In genomic region chr11:19024496-19025265, GRCm38 (mm10) we compare ENCODE assay signal across 9 mouse cellular contexts. TPM values are rescaled to one million over a fixed set of nuclear protein-coding genes. Genes with fewer than 3 reads are reported as not detected.
A peak's percentile ranks its signal among the peaks of the same experiment; 100 is the strongest.
DNase-seq lines count a peak whose midpoint lies in the region; ATAC-seq and TF ChIP-seq lines count a peak whose summit lies in the region.
"Had no signal": no experiment of that assay in that cellular context is flagged by ENCODE, and none has a peak within 500 bp of the region (broad histone marks: within the 10 kb centered on the region; RNA-seq: fewer than 3 reads in every experiment).

No protein-coding gene starts in this region.

- H3K27me3 ChIP-seq in limb, embryonic 14.5 days (ENCODE audit: control insufficient read depth, insufficient read depth, low read length): peaks cover 74% of the 10 kb centered on the region

- no peak for ATAC-seq in limb, embryonic 14.5 days (ENCODE audit: low FRiP score, low read depth)

- H3K27ac ChIP-seq in layer of hippocampus, adult 2 months: no peak overlapping the region
- H3K27ac ChIP-seq in limb, embryonic 14.5 days (replicated peaks; ENCODE audit: low read depth, low read length): no peak overlapping the region
- H3K27ac ChIP-seq: limb, embryonic 15.5 days had no signal

- no peak overlapping the region for H3K4me2 ChIP-seq in limb, embryonic 14.5 days (replicated peaks; ENCODE audit: low read depth, low read length, severe bottlenecking)
- H3K4me2 ChIP-seq: limb, embryonic 15.5 days had no signal

- H3K9me3 ChIP-seq in limb, embryonic 14.5 days (ENCODE audit: control insufficient read depth, low read length): no peaks in the 10 kb centered on the region
- H3K9me3 ChIP-seq: limb, embryonic 15.5 days had no signal

- WGBS in limb, embryonic 14.5 days: 22% methylated on average over 8 of the region's 8 CpGs

- TF ChIP-seq CTCF in layer of hippocampus, adult 2 months (conservative IDR thresholded peaks at IDR 0.05): peak; percentile 69

- no peak for TF ChIP-seq POLR2A in limb, embryonic 14.5 days (IDR thresholded peaks at IDR 0.05; ENCODE audit: borderline replicate concordance, extremely low read depth, insufficient read depth, insufficient read length)

- H3K4me3 ChIP-seq in layer of hippocampus, adult 2 months: no peak overlapping the region
- H3K4me3 ChIP-seq in limb, embryonic 14.5 days (replicated peaks; ENCODE audit: low read length): no peak overlapping the region
- H3K4me3 ChIP-seq: limb, embryonic 15.5 days had no signal

- no peak overlapping the region for H3K9ac ChIP-seq in limb, embryonic 14.5 days (ENCODE audit: low read depth, low read length, severe bottlenecking)
- H3K9ac ChIP-seq: limb, embryonic 15.5 days had no signal

- DNase-seq in adrenal gland, postnatal 14 days: peak; percentile 63
- no peak for DNase-seq in adrenal gland, postnatal 25 days
- DNase-seq in layer of hippocampus, adult 2 months (ENCODE audit: low spot score in 2 of 2): no peak
- no peak for DNase-seq in layer of hippocampus, postnatal 10 days (ENCODE audit: low spot score in 2 of 2)
- DNase-seq in brain, adult 2 months (ENCODE audit: low read depth, low spot score): peak; percentile 86
- DNase-seq in limb, embryonic 14.5 days (ENCODE audit: low spot score): peak; percentile 81
- DNase-seq in left cerebral cortex, adult 8-10 months (ENCODE audit: low spot score in 2 of 2): no peak
- DNase-seq in thymus, adult 18-20 months: no peak

- H3K4me1 ChIP-seq in limb, embryonic 14.5 days (ENCODE audit: control insufficient read depth, insufficient read depth, low read length): peaks cover 8% of the 10 kb centered on the region

- no peaks in the 10 kb centered on the region for H3K36me3 ChIP-seq in limb, embryonic 14.5 days (ENCODE audit: control insufficient read depth, insufficient read depth, low read length)
- H3K36me3 ChIP-seq: limb, embryonic 15.5 days had no signal

RNA-seq across cellular contexts. Expression of gene Meis1, which starts 5.9 kb away (rescaled TPM):
- 57.0 and 57.5 TPM in 2 replicates for total RNA-seq in adrenal gland, postnatal 14 days (2021)
- 71.4 and 73.6 TPM in 2 replicates for total RNA-seq in adrenal gland, postnatal 25 days (2021)
- 1 to 10 TPM; 1.8 to 1.9 TPM for total RNA-seq in layer of hippocampus, adult 2 months (2021)
- total RNA-seq in layer of hippocampus, postnatal 10 days (2021): 1 to 10 TPM; 1.8 to 2.2 TPM
- polyA plus RNA-seq in limb, embryonic 14.5 days (2012; rRNA removed): 12.1 and 16.2 TPM in 2 replicates
- polyA plus RNA-seq in limb, embryonic 14.5 days (2014; fragmentation: Nextera tagmentation; extraction: Ambion mirVana): 13.6 and 15.9 TPM in 2 replicates
- 10 to 100 TPM in 1 of 4 experiments, 1 to 10 TPM in 3; 6.9 to 10.6 (median 7.7) TPM for total RNA-seq in left cerebral cortex, adult 8-10 months (2022)

Comparison
In these comparisons a context has a peak if more than half of its experiments do, and no peak if none do; other contexts are left out.
1. DNase-seq: peak in adrenal gland, postnatal 14 days (single experiment), brain, adult 2 months (single experiment) and limb, embryonic 14.5 days (single experiment); none in adrenal gland, postnatal 25 days (single experiment), layer of hippocampus, adult 2 months (0 of 2), layer of hippocampus, postnatal 10 days (0 of 2), left cerebral cortex, adult 8-10 months (0 of 2) and thymus, adult 18-20 months (0 of 2).